Mouse (Mus musculus): ENCODE measurements around the gene Gpr55. TPM values are rescaled to one million over a fixed set of nuclear protein-coding genes. Genes with fewer than 3 reads are reported as not detected.

Gpr55 gene
- polyA plus RNA-seq, 1 experiment from 2014 or later: not detected

- Histone ChIP-seq H3K9ac (ENCODE audit: low read length) (no peak overlapping the region), H3K27me3 (replicated peaks; ENCODE audit: control insufficient read depth, insufficient read depth, low read length) (no peaks in the 10 kb centered on the region), H3K4me3 (ENCODE audit: low read depth, low read length) (no peak overlapping the region), H3K9me3 (replicated peaks; ENCODE audit: control insufficient read depth, low read length) (no peaks in the 10 kb centered on the region), H3K4me1 (ENCODE audit: control insufficient read depth, insufficient read depth, low read length) (peaks cover 36% of the 10 kb centered on the region), H3K4me2 (ENCODE audit: low read length) (no peak overlapping the region), H3K27ac (ENCODE audit: low read depth, low read length) (peak overlapping the region; percentile 89), H3K36me3 (ENCODE audit: control insufficient read depth, insufficient read depth, low read length) (no peaks in the 10 kb centered on the region)
- ATAC-seq (peak; percentile 27; the same call in 1 of the 2 replicates), DNase-seq (ENCODE audit: low spot score) (no peak)
- WGBS: 41% methylated on average over 4 of the region's 4 CpGs
Measured at GRCm38 (mm10) chr1:85928688-85929065, 32.1 kb downstream of the Gpr55 start.

- H3K36me3 ChIP-seq (ENCODE audit: control insufficient read depth, insufficient read depth, low read length): no peaks in the 10 kb centered on the region
- no peaks in the 10 kb centered on the region for H3K27me3 ChIP-seq (replicated peaks; ENCODE audit: control insufficient read depth, insufficient read depth, low read length)
- H3K4me2 ChIP-seq (ENCODE audit: low read length): peak within 1 kb of the TSS; percentile 24; the same call in 1 of the 2 replicates
- DNase-seq (ENCODE audit: low spot score): peak; percentile 97
- no peak within 1 kb of the TSS for H3K4me3 ChIP-seq (ENCODE audit: low read depth, low read length)
- H3K4me1 ChIP-seq (ENCODE audit: control insufficient read depth, insufficient read depth, low read length): peaks cover 32% of the 10 kb centered on the region
- peak within 1 kb of the TSS; percentile 89 for H3K27ac ChIP-seq (ENCODE audit: low read depth, low read length)
- ATAC-seq: peak; percentile 95
- H3K9ac ChIP-seq (ENCODE audit: low read length): peak within 1 kb of the TSS; percentile 21; the same call in 1 of the 2 replicates
- no peaks in the 10 kb centered on the region for H3K9me3 ChIP-seq (replicated peaks; ENCODE audit: control insufficient read depth, low read length)
- WGBS: 12% methylated on average over 4 of the region's 4 CpGs
Measured at GRCm38 (mm10) chr1:85928057-85928687, 32.6 kb downstream of the Gpr55 start, which contains the start of gene 4933407L21Rik. TSS of gene 4933407L21Rik (plus strand) at chr1:85928483.

- H3K4me1 ChIP-seq (ENCODE audit: control insufficient read depth, insufficient read depth, low read length): peaks cover 22% of the 10 kb centered on the region
Measured at GRCm38 (mm10) chr1:85925183-85925582, 35.6 kb downstream of the Gpr55 start.

GRCm38 (mm10) chr1:85922865-85923211, 38.0 kb downstream of the Gpr55 start:
- Histone ChIP-seq H3K27ac (ENCODE audit: low read depth, low read length) (no peak overlapping the region), H3K36me3 (ENCODE audit: control insufficient read depth, insufficient read depth, low read length) (no peaks in the 10 kb centered on the region), H3K4me1 (ENCODE audit: control insufficient read depth, insufficient read depth, low read length) (peaks cover 14% of the 10 kb centered on the region), H3K4me2 (ENCODE audit: low read length) (no peak overlapping the region), H3K4me3 (ENCODE audit: low read depth, low read length) (no peak overlapping the region), H3K9me3 (replicated peaks; ENCODE audit: control insufficient read depth, low read length) (no peaks in the 10 kb centered on the region), H3K9ac (ENCODE audit: low read length) (no peak overlapping the region), H3K27me3 (replicated peaks; ENCODE audit: control insufficient read depth, insufficient read depth, low read length) (no peaks in the 10 kb centered on the region)
- no peak for ATAC-seq
- DNase-seq (ENCODE audit: low spot score): no peak
- WGBS: 87% methylated on average over 5 of the region's 5 CpGs

More at GRCm38 (mm10) chr1:85925183-85925582, 35.6 kb downstream of the Gpr55 start:
- H3K9me3 ChIP-seq (replicated peaks; ENCODE audit: control insufficient read depth, low read length): no peaks in the 10 kb centered on the region
- H3K4me3 ChIP-seq (ENCODE audit: low read depth, low read length): no peak overlapping the region
- no peaks in the 10 kb centered on the region for H3K27me3 ChIP-seq (replicated peaks; ENCODE audit: control insufficient read depth, insufficient read depth, low read length)
- no peak overlapping the region for H3K4me2 ChIP-seq (ENCODE audit: low read length)
- no peak overlapping the region for H3K9ac ChIP-seq (ENCODE audit: low read length)
- DNase-seq (ENCODE audit: low spot score): no peak
- no peaks in the 10 kb centered on the region for H3K36me3 ChIP-seq (ENCODE audit: control insufficient read depth, insufficient read depth, low read length)
- H3K27ac ChIP-seq (ENCODE audit: low read depth, low read length): no peak overlapping the region
- ATAC-seq: no peak
- 96% methylated on average over 5 of the region's 5 CpGs for WGBS

- peak; percentile 65 for ATAC-seq
- WGBS: 63% methylated on average over 7 of the region's 7 CpGs
- Histone ChIP-seq H3K27ac (ENCODE audit: low read depth, low read length) (peak overlapping the region; percentile 36; the same call in 1 of the 2 replicates), H3K36me3 (ENCODE audit: control insufficient read depth, insufficient read depth, low read length) (no peaks in the 10 kb centered on the region), H3K4me1 (ENCODE audit: control insufficient read depth, insufficient read depth, low read length) (peaks cover 15% of the 10 kb centered on the region), H3K9me3 (replicated peaks; ENCODE audit: control insufficient read depth, low read length) (no peaks in the 10 kb centered on the region), H3K4me3 (ENCODE audit: low read depth, low read length) (no peak overlapping the region), H3K4me2 (ENCODE audit: low read length) (no peak overlapping the region), H3K9ac (ENCODE audit: low read length) (no peak overlapping the region), H3K27me3 (replicated peaks; ENCODE audit: control insufficient read depth, insufficient read depth, low read length) (no peaks in the 10 kb centered on the region)
- peak; percentile 68 for DNase-seq (ENCODE audit: low spot score)
Measured at GRCm38 (mm10) chr1:85922127-85922864, 38.5 kb downstream of the Gpr55 start.

- peak overlapping the region; percentile 36; the same call in 1 of the 2 replicates for H3K27ac ChIP-seq (ENCODE audit: low read depth, low read length)
- no peak for ATAC-seq
- DNase-seq (ENCODE audit: low spot score): no peak
Measured at GRCm38 (mm10) chr1:85921725-85922124, 39.1 kb downstream of the Gpr55 start.

GRCm38 (mm10) chr1:85919621-85920020, 41.2 kb downstream of the Gpr55 start:
- Histone ChIP-seq H3K27me3 (replicated peaks; ENCODE audit: control insufficient read depth, insufficient read depth, low read length) (no peaks in the 10 kb centered on the region), H3K4me2 (ENCODE audit: low read length) (no peak overlapping the region), H3K36me3 (ENCODE audit: control insufficient read depth, insufficient read depth, low read length) (no peaks in the 10 kb centered on the region), H3K4me1 (ENCODE audit: control insufficient read depth, insufficient read depth, low read length) (peaks cover 24% of the 10 kb centered on the region), H3K9me3 (replicated peaks; ENCODE audit: control insufficient read depth, low read length) (no peaks in the 10 kb centered on the region), H3K9ac (ENCODE audit: low read length) (no peak overlapping the region), H3K27ac (ENCODE audit: low read depth, low read length) (no peak overlapping the region), H3K4me3 (ENCODE audit: low read depth, low read length) (no peak overlapping the region)
- DNase-seq (ENCODE audit: low spot score) (no peak), ATAC-seq (no peak)
- 93% methylated on average over 7 of the region's 7 CpGs for WGBS

More at GRCm38 (mm10) chr1:85921725-85922124, 39.1 kb downstream of the Gpr55 start:
- no peaks in the 10 kb centered on the region for H3K36me3 ChIP-seq (ENCODE audit: control insufficient read depth, insufficient read depth, low read length)
- H3K4me2 ChIP-seq (ENCODE audit: low read length): no peak overlapping the region
- H3K4me1 ChIP-seq (ENCODE audit: control insufficient read depth, insufficient read depth, low read length): peaks cover 21% of the 10 kb centered on the region
- H3K9ac ChIP-seq (ENCODE audit: low read length): no peak overlapping the region
- no peaks in the 10 kb centered on the region for H3K9me3 ChIP-seq (replicated peaks; ENCODE audit: control insufficient read depth, low read length)
- no peaks in the 10 kb centered on the region for H3K27me3 ChIP-seq (replicated peaks; ENCODE audit: control insufficient read depth, insufficient read depth, low read length)
- no peak overlapping the region for H3K4me3 ChIP-seq (ENCODE audit: low read depth, low read length)
- WGBS: 78% methylated on average over 7 of the region's 7 CpGs

- 5% methylated on average over 4 of the region's 4 CpGs for WGBS
- H3K9ac ChIP-seq (ENCODE audit: low read length): no peak overlapping the region
Measured at GRCm38 (mm10) chr1:85916830-85917450, 43.9 kb downstream of the Gpr55 start.

More at GRCm38 (mm10) chr1:85916830-85917450, 43.9 kb downstream of the Gpr55 start:
- H3K4me1 ChIP-seq (ENCODE audit: control insufficient read depth, insufficient read depth, low read length): peaks cover 21% of the 10 kb centered on the region
- H3K27me3 ChIP-seq (replicated peaks; ENCODE audit: control insufficient read depth, insufficient read depth, low read length): no peaks in the 10 kb centered on the region
- H3K4me2 ChIP-seq (ENCODE audit: low read length): peak overlapping the region; percentile 21
- no peaks in the 10 kb centered on the region for H3K9me3 ChIP-seq (replicated peaks; ENCODE audit: control insufficient read depth, low read length)
- ATAC-seq (peak; percentile 91), DNase-seq (ENCODE audit: low spot score) (peak; percentile 96)
- H3K27ac ChIP-seq (ENCODE audit: low read depth, low read length): peak overlapping the region; percentile 87
- no peaks in the 10 kb centered on the region for H3K36me3 ChIP-seq (ENCODE audit: control insufficient read depth, insufficient read depth, low read length)
- no peak overlapping the region for H3K4me3 ChIP-seq (ENCODE audit: low read depth, low read length)

Data from forebrain, embryonic 14.5 days (tissue).